Mouse (Mus musculus) forelimb bud, embryonic 11.5 days (tissue): ENCODE measurements around the gene Pum1.
"Not testable (repeated sequence)": the region's sequence is repeated elsewhere in the genome, so short reads cannot be mapped to it uniquely, and the experiment has no call there.

ENCODE experiments used
- DNase-seq: peaks from one replicate; pipeline ENCODE4 v3.0.0-alpha.2; 2012; ENCODE audit warnings: low read depth, low spot score

Pum1 gene

GRCm38 (mm10) chr4:130668541-130668940 is 5.4 kb downstream of the Pum1 start:
- no peak for DNase-seq

- no peak for DNase-seq
These were observed 5.9 kb downstream of the Pum1 start for GRCm38 (mm10) chr4:130668991-130669390.

GRCm38 (mm10) chr4:130670023-130670422 is 6.9 kb downstream of the Pum1 start:
- DNase-seq: not testable (repeated sequence)

GRCm38 (mm10) chr4:130671079-130671845 is 8.1 kb downstream of the Pum1 start:
- DNase-seq: no peak

- no peak for DNase-seq
These were observed 9.0 kb downstream of the Pum1 start for GRCm38 (mm10) chr4:130672161-130672560.

- no peak for DNase-seq
These were observed 13.6 kb downstream of the Pum1 start for GRCm38 (mm10) chr4:130676746-130677145.

- no peak for DNase-seq
These were observed 15.0 kb downstream of the Pum1 start for GRCm38 (mm10) chr4:130678149-130678548.

GRCm38 (mm10) chr4:130680676-130681075 is 17.6 kb downstream of the Pum1 start:
- DNase-seq: no peak

GRCm38 (mm10) chr4:130683051-130683450 is 19.9 kb downstream of the Pum1 start:
- DNase-seq: not testable (repeated sequence)

- no peak for DNase-seq
These were observed 30.8 kb downstream of the Pum1 start for GRCm38 (mm10) chr4:130693936-130694335.

GRCm38 (mm10) chr4:130694982-130695381 is 31.9 kb downstream of the Pum1 start:
- no peak for DNase-seq

- DNase-seq: no peak
These were observed 37.9 kb downstream of the Pum1 start for GRCm38 (mm10) chr4:130701061-130701460.

GRCm38 (mm10) chr4:130702835-130703535 is 39.9 kb downstream of the Pum1 start:
- DNase-seq: no peak

GRCm38 (mm10) chr4:130703601-130704000 is 40.5 kb downstream of the Pum1 start:
- no peak for DNase-seq

- no peak for DNase-seq
These were observed 41.5 kb downstream of the Pum1 start for GRCm38 (mm10) chr4:130704615-130705014.

GRCm38 (mm10) chr4:130706215-130707000 is 43.3 kb downstream of the Pum1 start:
- no peak for DNase-seq

GRCm38 (mm10) chr4:130711353-130711848 is 48.3 kb downstream of the Pum1 start:
- no peak for DNase-seq

- DNase-seq: no peak
These were observed 49.2 kb downstream of the Pum1 start for GRCm38 (mm10) chr4:130712341-130712740.

- no peak for DNase-seq
These were observed 50.3 kb downstream of the Pum1 start for GRCm38 (mm10) chr4:130713430-130713829.

GRCm38 (mm10) chr4:130715126-130715525 is 52.0 kb downstream of the Pum1 start:
- DNase-seq: no peak

GRCm38 (mm10) chr4:130715623-130716022 is 52.5 kb downstream of the Pum1 start:
- no peak for DNase-seq

- DNase-seq: no peak
These were observed 56.2 kb downstream of the Pum1 start for GRCm38 (mm10) chr4:130719348-130719747.
